Mouse (Mus musculus) CD8-positive naive resting alpha-beta T cell, adult 2 months (primary cell): ENCODE results near the gene Cyb5d1.

Source experiments
- DNase-seq, 2 experiments: peaks; one replicate each; pipeline ENCODE4 v3.0.0; 2022; ENCODE audit warnings: low read depth in 2 of 2, low spot score in 2 of 2

Gene Cyb5d1

GRCm38 (mm10) chr11:69382478-69383105, 12.8 kb downstream of the Cyb5d1 start:
- no peak for DNase-seq

- no peak for DNase-seq
These were observed 14.1 kb downstream of the Cyb5d1 start for GRCm38 (mm10) chr11:69381356-69381755.

- no peak for DNase-seq
These were observed 15.8 kb downstream of the Cyb5d1 start for GRCm38 (mm10) chr11:69379600-69379999.

GRCm38 (mm10) chr11:69377766-69378165, 17.7 kb downstream of the Cyb5d1 start:
- no peak for DNase-seq

- DNase-seq, result no peak
These were observed 19.8 kb downstream of the Cyb5d1 start for GRCm38 (mm10) chr11:69375646-69376045.

GRCm38 (mm10) chr11:69373223-69373965, 22.0 kb downstream of the Cyb5d1 start:
- DNase-seq, result no peak

GRCm38 (mm10) chr11:69372780-69373170, 22.7 kb downstream of the Cyb5d1 start:
- peak in 1 of 2 experiments; percentile 57 for DNase-seq

- DNase-seq, result no peak
These were observed 23.2 kb downstream of the Cyb5d1 start for GRCm38 (mm10) chr11:69372056-69372779.

GRCm38 (mm10) chr11:69371601-69372000, 23.8 kb downstream of the Cyb5d1 start:
- DNase-seq, result no peak

- no peak for DNase-seq
These were observed 24.6 kb downstream of the Cyb5d1 start for GRCm38 (mm10) chr11:69370817-69371215.

- no peak for DNase-seq
These were observed 25.2 kb downstream of the Cyb5d1 start for GRCm38 (mm10) chr11:69369990-69370816.

GRCm38 (mm10) chr11:69369215-69369989, 26.0 kb downstream of the Cyb5d1 start, which contains the start of gene Chd3:
Chd3 (minus strand) TSS chr11:69369406.
- DNase-seq, result no peak

- peak; percentile 20 to 22 for DNase-seq
These were observed 26.8 kb downstream of the Cyb5d1 start for GRCm38 (mm10) chr11:69368356-69369214.

- DNase-seq, result no peak
These were observed 27.6 kb downstream of the Cyb5d1 start for GRCm38 (mm10) chr11:69367616-69368355.

GRCm38 (mm10) chr11:69366855-69367615, 28.4 kb downstream of the Cyb5d1 start:
- peak; percentile 28 to 55 for DNase-seq

- peak; percentile 83 to 86 for DNase-seq
These were observed 29.1 kb downstream of the Cyb5d1 start for GRCm38 (mm10) chr11:69366157-69366854.

GRCm38 (mm10) chr11:69365722-69366121, 29.7 kb downstream of the Cyb5d1 start:
- no peak for DNase-seq
